Mouse (Mus musculus) kidney, embryonic 16.5 days (tissue): Measurements from ENCODE around the gene Cacng6. TPM values are rescaled to one million over a fixed set of nuclear protein-coding genes. Genes with fewer than 3 reads are reported as not detected.

Experiments used
- ATAC-seq: fragments of 200-750 bp; cut with Nextera tagmentation; 2 replicates; pipeline ENCODE4 v1.8.0; 2017; ENCODE audit warnings: moderate TSS enrichment; ENCODE audit not compliant: low FRiP score, low TSS enrichment
- H3K27ac ChIP-seq: fragments of 300-500 bp; sonication (generic); 2 replicates; pipeline ENCODE4 v1.5.1; 2014; ENCODE audit warnings: low read length
- H3K27me3 ChIP-seq: fragments of 300-500 bp; sonication (generic); 2 replicates; pipeline ENCODE4 v1.6.1; 2014; ENCODE audit warnings: low read length, control low read depth, mixed read lengths; ENCODE audit not compliant: insufficient read depth
- H3K36me3 ChIP-seq: fragments of 300-500 bp; sonication (generic); 2 replicates; pipeline ENCODE4 v1.6.1; 2014; ENCODE audit warnings: low read length, control low read depth, mixed read lengths; ENCODE audit not compliant: insufficient read depth
- H3K4me1 ChIP-seq: fragments of 300-500 bp; sonication (generic); 2 replicates; pipeline ENCODE4 v1.6.1; 2014; ENCODE audit warnings: low read length, control low read depth, mixed read lengths; ENCODE audit not compliant: insufficient read depth
- H3K4me2 ChIP-seq: fragments of 300-500 bp; sonication (generic); replicated peaks from 2 replicates; pipeline ENCODE4 v1.6.1; 2014; ENCODE audit warnings: low read depth, low read length
- H3K4me3 ChIP-seq: fragments of 300-500 bp; sonication (generic); 2 replicates; pipeline ENCODE4 v1.5.1; 2014; ENCODE audit warnings: mild to moderate bottlenecking, low read length
- H3K9ac ChIP-seq: fragments of 300-500 bp; sonication (generic); replicated peaks from 2 replicates; pipeline ENCODE4 v1.6.1; 2014; ENCODE audit warnings: low read length
- H3K9me3 ChIP-seq: fragments of 300-500 bp; sonication (generic); 2 replicates; pipeline ENCODE4 v1.6.1; 2016; ENCODE audit warnings: low read length, control low read depth
- WGBS: fragments of 180-500 bp; shearing (Covaris S2); extraction: QIAGEN DNeasy Blood & Tissue Kit; methylation state at CpG from one replicate; pipeline ENCODE4 v1.1.7; 2014; 5-methylcytosine and 5-hydroxymethylcytosine counted together
- microRNA-seq: library from miRNA; unstranded; fragments of <30 nt; microRNA quantifications from one replicate; pipeline ENCODE4, GENCODE M21; 2016
- polyA plus RNA-seq: library from polyadenylated mRNA; unstranded; fragments of >200 nt; fragmentation: Nextera tagmentation; extraction: Ambion mirVana; gene quantifications from 2 replicates; pipeline ENCODE4 v1.2.1, GENCODE M21; 2015

The Cacng6 gene
- polyA plus RNA-seq, 1 experiment from 2014 or later: 0.22 TPM

GRCm38 (mm10) chr7:3476728-3477127 is 52.7 kb downstream of the Cacng6 start:
- Histone ChIP-seq H3K4me3 (no peak overlapping the region), H3K9ac (no peak overlapping the region), H3K27ac (no peak overlapping the region), H3K27me3 (no peaks in the 10 kb centered on the region), H3K36me3 (no peaks in the 10 kb centered on the region), H3K4me2 (no peak overlapping the region), H3K4me1 (peaks cover 3% of the 10 kb centered on the region; the same call in 1 of the 2 replicates), H3K9me3 (no peaks in the 10 kb centered on the region)
- no peak for ATAC-seq
- WGBS: 62% methylated on average over 5 of the region's 5 CpGs

- Histone ChIP-seq H3K36me3 (no peaks in the 10 kb centered on the region), H3K9me3 (no peaks in the 10 kb centered on the region), H3K4me1 (no peaks in the 10 kb centered on the region), H3K27me3 (no peaks in the 10 kb centered on the region), H3K4me2 (no peak overlapping the region), H3K9ac (no peak overlapping the region), H3K4me3 (no peak overlapping the region), H3K27ac (no peak overlapping the region)
- ATAC-seq: no peak
- WGBS: 86% methylated on average over 6 of the region's 6 CpGs
These were observed 58.1 kb downstream of the Cacng6 start for GRCm38 (mm10) chr7:3481948-3482608.

Small RNAs within 50 kb of the gene (microRNA-seq; reads per million reads assigned to microRNA genes)
- gene Gm23450: 3.5 reads per million, percentile 17 among the genes with 10 or more reads in this experiment

Other genes starting within 250 kb of the Cacng6 start
- gene Nlrp12, start 174.5 kb upstream of the Cacng6 start, polyA plus RNA-seq: not detected in 2 replicates
- gene Myadm, start 135.1 kb upstream of the Cacng6 start, polyA plus RNA-seq: 95.0 and 108 TPM in 2 replicates
- gene Prkcg, start 135.0 kb upstream of the Cacng6 start, polyA plus RNA-seq: 0.14 and 0.23 TPM in 2 replicates
- gene Cacng7, start 91.2 kb upstream of the Cacng6 start, polyA plus RNA-seq: 0.81 and 0.92 TPM in 2 replicates
- 1.0 TPM in 2 replicates for gene Cacng8, start 33.5 kb upstream of the Cacng6 start, polyA plus RNA-seq
- 0.12 TPM in 1 of 2 replicates, not detected in the other for gene Tarm1, start 78.4 kb downstream of the Cacng6 start, polyA plus RNA-seq
- gene Oscar, start 192.0 kb downstream of the Cacng6 start, polyA plus RNA-seq: 0.25 and 0.36 TPM in 2 replicates
- 504 and 516 TPM in 2 replicates for gene Ndufa3, start 193.2 kb downstream of the Cacng6 start, polyA plus RNA-seq
- 21.4 and 27.7 TPM in 2 replicates for gene Tfpt, start 205.7 kb downstream of the Cacng6 start, polyA plus RNA-seq
- 115 and 118 TPM in 2 replicates for gene Prpf31, start 205.8 kb downstream of the Cacng6 start, polyA plus RNA-seq
- 65.3 and 71.6 TPM in 2 replicates for gene Cnot3, start 221.1 kb downstream of the Cacng6 start, polyA plus RNA-seq
- 16.7 and 17.4 TPM in 2 replicates for gene Leng1, start 241.6 kb downstream of the Cacng6 start, polyA plus RNA-seq